Comparison of ENCODE assay signal across 8 mouse cellular contexts in the genomic region with DNA sequence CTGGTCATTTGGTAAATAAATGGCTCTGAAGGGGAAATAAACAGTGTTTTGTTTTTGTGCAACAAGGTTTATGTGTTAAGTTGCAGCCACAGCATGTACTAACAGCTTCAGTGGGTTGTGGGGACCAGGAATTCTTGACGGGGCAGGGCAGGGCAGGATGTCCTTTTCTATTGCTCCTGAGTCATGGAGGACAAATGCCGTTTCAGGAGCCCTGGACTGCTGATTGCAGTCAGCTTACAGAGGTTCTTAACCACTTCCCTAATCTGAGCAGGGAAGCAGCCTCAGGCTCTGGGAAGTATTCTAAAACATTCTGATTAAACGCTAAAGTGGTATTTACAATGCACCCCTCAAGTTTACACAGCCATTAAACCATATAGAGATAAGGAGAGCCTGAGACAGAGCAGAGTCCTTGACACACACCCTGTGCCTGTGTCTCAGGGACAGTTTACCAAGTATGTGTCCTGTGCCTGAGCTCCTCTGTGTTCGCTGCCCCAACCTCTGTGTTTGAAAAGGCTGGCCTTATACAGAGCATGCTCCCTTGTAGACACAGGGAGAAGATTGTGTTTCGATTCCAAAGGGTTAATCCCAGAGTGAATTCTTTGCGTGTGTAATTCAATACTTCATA.
DNase-seq lines count a peak whose midpoint lies in the region; ATAC-seq and TF ChIP-seq lines count a peak whose summit lies in the region.

No protein-coding gene starts in this region.

- peak; percentile 96 for ATAC-seq in intestine, embryonic 15.5 days

- 0 out of 2 replicates have a peak, but pooled peaks cover 7% of the 10 kb centered on the region for H3K4me1 ChIP-seq in intestine, embryonic 15.5 days (replicated peaks)
- H3K4me1 ChIP-seq in lung, adult 2 months (ENCODE audit: control insufficient read depth, insufficient read depth, low read length), result peaks cover 8% of the 10 kb centered on the region

- no peaks in the 10 kb centered on the region for H3K9me3 ChIP-seq in intestine, embryonic 15.5 days

- H3K9ac ChIP-seq in intestine, embryonic 15.5 days, result no peak overlapping the region

- no peaks in the 10 kb centered on the region for H3K36me3 ChIP-seq in intestine, embryonic 15.5 days

- peak overlapping the region; percentile 47 for H3K4me2 ChIP-seq in intestine, embryonic 15.5 days (replicated peaks)

- DNase-seq in 416B (ENCODE audit: low read depth), result peak; percentile 88
- peak; percentile 23 for DNase-seq in adrenal gland, postnatal 25 days
- peak; percentile 32 for DNase-seq in gastrocnemius, postnatal 14 days
- DNase-seq in lung, adult 2 months, result peak; percentile 26
- DNase-seq in ovary, adult 18-20 months (ENCODE audit: low spot score), result peak; percentile 44
- DNase-seq in c-Kit-positive CD71-positive TER-119-positive erythroid progenitor cells, embryonic 14.5 days (ENCODE audit: low spot score), result no peak
- DNase-seq in left cerebral cortex, adult 8-10 months (ENCODE audit: low spot score in 2 of 2), result no peak

- intact Hi-C loops in gastrocnemius, postnatal 14 days (cut with DNase I; ENCODE audit: low total_unique reads), result no loop called here

- WGBS in intestine, embryonic 15.5 days, result 15% methylated on average over 6 of the region's 6 CpGs
- WGBS in lung, adult 2 months, result 14% methylated on average over 6 of the region's 6 CpGs

- no peak for TF ChIP-seq CTCF in lung, adult 2 months (IDR thresholded peaks at IDR 0.05; ENCODE audit: insufficient read depth, low read length)

- no peaks in the 10 kb centered on the region for H3K27me3 ChIP-seq in intestine, embryonic 15.5 days (replicated peaks)

- H3K27ac ChIP-seq in intestine, embryonic 15.5 days, result peak overlapping the region; percentile 66

- TF ChIP-seq POLR2A in lung, adult 2 months (IDR thresholded peaks at IDR 0.05; ENCODE audit: borderline replicate concordance, extremely low read depth, low read depth, low read length), result no peak

- no peak overlapping the region for H3K4me3 ChIP-seq in intestine, embryonic 15.5 days (replicated peaks)
- H3K4me3 ChIP-seq in lung, adult 2 months (replicated peaks; ENCODE audit: extremely low read depth, low read depth, low read length), result no peak overlapping the region

Comparison
In these comparisons a context has a peak if more than half of its experiments do, and no peak if none do; other contexts are left out.
1. DNase-seq: peak in 416B (single experiment), adrenal gland, postnatal 25 days (single experiment), gastrocnemius, postnatal 14 days (single experiment), lung, adult 2 months (single experiment) and ovary, adult 18-20 months (single experiment); none in c-Kit-positive CD71-positive TER-119-positive erythroid progenitor cells, embryonic 14.5 days (single experiment) and left cerebral cortex, adult 8-10 months (0 of 2).